ENCODE assay signal across 8 mouse cellular contexts in genomic region chr9:20952520-20953227, GRCm38 (mm10). TPM values are rescaled to one million over a fixed set of nuclear protein-coding genes. Genes with fewer than 3 reads are reported as not detected.
DNase-seq lines count a peak whose midpoint lies in the region; ATAC-seq lines count a peak whose summit lies in the region.

No protein-coding gene starts in this region.

- H3K4me3 ChIP-seq in hindbrain, embryonic 11.5 days (ENCODE audit: low read depth, low read length): peak overlapping the region; percentile 70

- peak overlapping the region; percentile 74 for H3K4me2 ChIP-seq in hindbrain, embryonic 11.5 days (replicated peaks; ENCODE audit: low read depth, low read length)

- WGBS in hindbrain, embryonic 11.5 days: under 1% methylated on average over 51 of the region's 51 CpGs

- H3K9me3 ChIP-seq in hindbrain, embryonic 11.5 days (ENCODE audit: control insufficient read depth, low read length): no peaks in the 10 kb centered on the region

- H3K4me1 ChIP-seq in hindbrain, embryonic 11.5 days (replicated peaks; ENCODE audit: control insufficient read depth, insufficient read depth, low read length): no peaks in the 10 kb centered on the region

- ATAC-seq in frontal cortex, adult (ENCODE audit: low TSS enrichment): peak; percentile 96
- ATAC-seq in hindbrain, embryonic 11.5 days (ENCODE audit: low FRiP score): peak; percentile 94

- H3K9ac ChIP-seq in hindbrain, embryonic 11.5 days (ENCODE audit: low read depth, low read length): peak overlapping the region; percentile 67

- DNase-seq in MN1 (ENCODE audit: low spot score): peak; percentile 93
- DNase-seq in cerebellum, adult 9-10 months: peak; percentile 98
- peak; percentile 97 for DNase-seq in hindbrain, embryonic 11.5 days (ENCODE audit: low spot score)
- DNase-seq in layer of hippocampus, postnatal 10 days (ENCODE audit: low spot score in 2 of 2): peak; percentile 95 to 98
- DNase-seq in lung, postnatal 10 days: peak; percentile 97
- DNase-seq in ovary, postnatal 36 days (ENCODE audit: low spot score): peak; percentile 96
- DNase-seq in thymus, postnatal 25 days: peak; percentile 98

- H3K36me3 ChIP-seq in hindbrain, embryonic 11.5 days (ENCODE audit: control insufficient read depth, insufficient read depth, low read length): no peaks in the 10 kb centered on the region

- H3K27ac ChIP-seq in hindbrain, embryonic 11.5 days (ENCODE audit: low read depth, low read length): peak overlapping the region; percentile 82

- H3K27me3 ChIP-seq in hindbrain, embryonic 11.5 days (ENCODE audit: control insufficient read depth, insufficient read depth, low read length): no peaks in the 10 kb centered on the region

RNA-seq across cellular contexts. Expression of gene Dnmt1, which starts 7.0 kb away (rescaled TPM):
- polyA plus RNA-seq in hindbrain, embryonic 11.5 days (2014; fragmentation: Nextera tagmentation; extraction: Ambion mirVana): 65.6 and 82.9 TPM in 2 replicates
- 10 to 100 TPM; 47.4 to 52.1 TPM for total RNA-seq in layer of hippocampus, postnatal 10 days (2021)

RNA-seq across cellular contexts. Expression of gene S1pr2, which starts 23.9 kb away (rescaled TPM):
- polyA plus RNA-seq in hindbrain, embryonic 11.5 days (2014; fragmentation: Nextera tagmentation; extraction: Ambion mirVana): 23.4 TPM in 2 replicates
- 1 to 10 TPM; 3.1 to 4.1 TPM for total RNA-seq in layer of hippocampus, postnatal 10 days (2021)

RNA-seq across cellular contexts. Expression of gene Mrpl4, which starts 49.9 kb away (rescaled TPM):
- polyA plus RNA-seq in hindbrain, embryonic 11.5 days (2014; fragmentation: Nextera tagmentation; extraction: Ambion mirVana): 120 and 132 TPM in 2 replicates
- total RNA-seq in layer of hippocampus, postnatal 10 days (2021): 10 to 100 TPM; 47.2 to 54.4 TPM

RNA-seq across cellular contexts. Expression of gene Eif3g, which starts 54.3 kb away (rescaled TPM):
- 342 and 364 TPM in 2 replicates for polyA plus RNA-seq in hindbrain, embryonic 11.5 days (2014; fragmentation: Nextera tagmentation; extraction: Ambion mirVana)
- total RNA-seq in layer of hippocampus, postnatal 10 days (2021): 100 to 1,000 TPM; 137 to 144 TPM

Comparison
In these comparisons a context has a peak if more than half of its experiments do, and no peak if none do; other contexts are left out.
1. Peak in every context shown above with its lines: DNase-seq, ATAC-seq, H3K4me3 ChIP-seq and H3K27ac ChIP-seq.